Mouse (Mus musculus): ENCODE measurements around the gene B4galt3. TPM values are rescaled to one million over a fixed set of nuclear protein-coding genes. Genes with fewer than 3 reads are reported as not detected.

Gene B4galt3
- 10 to 100 TPM; 58.1 to 63.6 TPM for total RNA-seq (2021)

DNA sequence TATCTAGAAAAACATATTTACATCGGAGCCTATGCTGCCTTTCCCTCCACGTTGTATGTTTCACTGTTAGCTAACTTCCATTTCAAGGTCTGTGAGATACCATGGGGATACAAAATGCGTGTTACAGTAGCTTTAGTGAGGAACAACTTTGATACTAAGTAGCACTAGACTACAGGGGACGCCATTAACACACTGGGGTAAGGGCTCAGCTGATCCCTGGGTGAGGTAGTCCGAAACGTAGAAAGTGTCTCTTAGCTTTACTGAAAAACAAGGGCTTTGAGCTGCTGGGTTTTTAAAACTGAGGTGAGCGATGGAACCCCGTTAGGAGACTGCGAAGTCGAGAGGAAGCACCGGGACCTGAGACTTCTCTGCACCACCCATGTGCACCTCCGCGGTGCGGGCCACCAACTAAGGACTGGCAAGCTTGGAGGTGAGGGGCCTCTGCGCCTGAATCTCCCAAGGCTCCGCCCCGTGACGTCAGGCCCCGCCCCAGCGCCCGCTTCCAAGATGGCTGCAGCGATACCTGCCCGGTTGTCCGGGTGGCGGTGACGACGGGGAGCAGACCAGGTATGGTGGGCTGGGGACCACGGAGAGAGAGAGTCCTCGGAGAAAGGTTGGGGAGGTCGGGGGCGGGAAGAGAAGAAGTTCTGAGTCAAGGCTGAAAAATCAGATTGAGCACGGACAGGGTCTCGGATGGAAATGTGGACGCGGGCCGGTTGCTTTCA, at the start of gene B4galt3:
Gene B4galt3, plus strand, starts transcription at position 481 of the 725 bp plus-strand sequence.
- intact Hi-C loops (cut with DNase I), result no loop called here
- DNase-seq (ENCODE audit: low spot score in 2 of 2), result peak; percentile 95 to 96

DNA sequence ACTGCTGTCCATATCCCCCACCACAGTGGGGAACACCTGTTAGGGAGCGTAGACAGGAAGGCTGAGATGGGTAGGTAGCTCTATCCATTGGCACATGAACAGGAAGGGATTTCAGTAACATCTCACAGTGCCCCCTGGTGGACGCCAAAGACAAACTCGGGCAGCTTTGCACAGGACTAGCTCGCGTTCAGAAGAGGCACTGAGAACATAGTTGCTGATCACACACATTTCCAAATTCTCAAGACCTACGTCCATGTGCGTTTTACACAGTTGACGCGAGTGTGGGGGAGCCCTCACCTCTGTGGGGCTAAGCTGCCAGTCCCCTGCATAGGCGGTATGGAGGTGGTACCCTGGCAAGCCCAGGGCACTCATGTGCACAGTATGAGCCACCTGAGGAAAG, 49.3 kb upstream of the B4galt3 start:
- intact Hi-C loops (cut with DNase I), result loop anchor here (1.0 to 5.0 kb wide), 4 partner anchors 56 to 110 kb away; partner anchors contain the start of gene Dedd
- peak; percentile 89 to 94 for DNase-seq (ENCODE audit: low spot score in 2 of 2)

DNA sequence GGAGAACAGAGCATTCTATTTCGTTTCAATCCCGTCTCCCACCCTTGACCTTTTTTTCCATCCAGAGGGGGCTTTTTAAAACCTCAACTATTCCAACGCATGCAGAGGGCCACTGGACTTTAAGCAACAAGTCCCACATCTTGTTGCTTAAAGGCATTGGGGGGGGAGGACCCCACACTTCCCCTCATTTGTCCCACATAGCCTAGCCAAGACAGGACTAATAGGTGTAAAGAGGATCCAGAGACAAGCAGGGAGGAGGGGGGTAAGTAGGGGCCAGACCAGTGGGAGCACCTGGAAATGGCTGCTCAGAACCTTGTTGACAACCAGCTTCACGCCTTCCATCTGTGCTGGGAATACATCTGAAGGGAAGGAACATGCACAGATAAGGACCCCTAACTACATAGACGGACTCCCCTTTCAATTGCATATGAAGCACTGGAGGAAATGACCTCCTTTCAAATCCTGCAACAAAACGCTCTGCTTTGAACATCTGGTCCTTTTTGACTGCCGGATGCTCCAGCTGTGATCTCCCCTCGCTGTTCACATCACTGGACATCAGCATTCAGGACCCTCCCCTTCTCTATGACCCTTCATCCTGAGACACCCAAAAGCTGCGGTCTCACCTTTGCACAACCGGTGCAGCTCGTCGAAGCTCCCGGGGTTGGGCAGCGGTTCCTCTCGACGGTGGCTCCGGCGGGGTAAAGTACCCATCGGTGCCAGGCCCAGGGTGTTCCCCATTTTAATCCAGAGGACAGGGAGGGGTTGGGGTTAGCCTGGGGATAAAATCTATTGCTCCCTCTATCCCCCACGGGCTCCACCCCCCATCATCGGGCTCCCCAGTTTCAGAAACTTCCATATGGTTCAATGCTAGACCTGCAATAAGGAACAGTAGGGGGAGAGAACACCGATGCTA, 48.6 kb upstream of the B4galt3 start:
- intact Hi-C loops (cut with DNase I), result loop anchor here (1.0 to 5.0 kb wide), 6 partner anchors 26 to 111 kb away; partner anchors contain the start of genes Dedd, Mpz and Sdhc
- peak; percentile 23 to 26 for DNase-seq (ENCODE audit: low spot score in 2 of 2)

DNA sequence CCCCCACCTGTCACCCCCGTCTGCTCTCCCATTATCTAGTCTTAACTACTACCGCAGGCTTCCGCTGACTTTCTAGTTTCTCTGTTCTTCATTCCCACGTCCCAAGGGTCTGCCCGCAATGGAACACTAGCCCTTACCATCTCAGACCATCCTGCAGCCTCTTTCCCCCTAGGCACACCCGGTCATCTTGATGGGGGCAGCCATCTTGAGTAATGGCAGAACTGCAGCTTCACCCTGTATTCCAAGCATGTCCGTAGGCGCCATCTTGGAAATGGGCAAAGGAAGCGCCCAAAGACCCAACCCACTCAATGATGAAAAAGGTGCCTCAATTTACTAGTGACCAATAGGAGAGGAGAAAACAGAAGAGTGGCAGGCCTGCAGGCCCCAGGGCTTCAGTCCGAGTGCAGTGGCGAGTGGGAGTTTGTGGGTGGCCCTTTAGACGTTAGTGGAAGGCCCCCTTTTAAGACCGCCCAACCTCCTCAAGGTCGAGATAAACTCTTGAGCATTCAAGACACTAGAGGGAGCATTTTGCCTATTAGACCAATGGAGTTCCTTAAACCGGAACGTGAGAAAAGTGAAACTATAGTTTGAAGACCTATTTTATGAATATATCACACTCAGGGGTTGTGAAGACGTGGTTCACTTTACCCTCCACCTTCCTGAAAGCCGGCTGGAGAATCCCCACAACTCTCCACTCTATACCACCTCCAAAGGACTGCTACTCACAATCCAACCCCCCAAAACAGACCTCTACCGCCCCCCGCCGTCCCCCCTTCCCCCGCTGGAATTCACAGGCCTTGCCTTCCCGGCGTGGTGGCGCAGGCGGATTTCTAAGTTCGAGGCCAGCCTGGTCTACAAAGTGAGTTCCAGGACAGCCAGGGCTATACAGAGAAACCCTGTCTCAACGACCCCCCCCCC, 47.6 kb upstream of the B4galt3 start, which contains the start of gene Tomm40l:
Gene Tomm40l, minus strand, starts transcription at position 277 of the 918 bp plus-strand sequence.
- intact Hi-C loops (cut with DNase I), result loop anchor here (1.0 to 5.0 kb wide), 3 partner anchors 25 to 105 kb away; partner anchors contain the start of genes Dedd, Mpz and Sdhc
- peak; percentile 93 to 99 for DNase-seq (ENCODE audit: low spot score in 2 of 2)

DNA sequence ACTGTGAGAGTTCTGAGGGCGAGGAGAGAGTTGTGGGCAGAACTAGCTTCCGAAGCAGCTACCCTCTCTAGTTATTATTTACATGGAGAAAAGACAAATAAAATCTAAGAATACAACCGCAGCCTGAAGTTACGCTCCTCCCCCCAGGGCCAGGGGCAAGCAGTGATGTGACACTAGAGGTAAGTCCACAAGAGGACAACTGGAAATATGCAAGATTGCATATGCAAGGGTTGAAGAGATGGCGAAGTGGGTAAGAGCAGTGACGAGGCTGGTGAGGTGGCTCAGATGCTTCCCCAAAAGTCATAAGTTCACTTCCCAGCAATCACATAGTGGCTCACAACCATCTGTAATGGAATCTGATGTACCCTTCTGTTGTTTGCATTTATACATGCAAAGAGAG, 47.0 kb upstream of the B4galt3 start:
- DNase-seq (ENCODE audit: low spot score in 2 of 2), result no peak
- intact Hi-C loops (cut with DNase I), result loop anchor here (5.0 kb wide), 1 partner anchor 104 kb away; the partner anchor contains the start of gene Dedd

DNA sequence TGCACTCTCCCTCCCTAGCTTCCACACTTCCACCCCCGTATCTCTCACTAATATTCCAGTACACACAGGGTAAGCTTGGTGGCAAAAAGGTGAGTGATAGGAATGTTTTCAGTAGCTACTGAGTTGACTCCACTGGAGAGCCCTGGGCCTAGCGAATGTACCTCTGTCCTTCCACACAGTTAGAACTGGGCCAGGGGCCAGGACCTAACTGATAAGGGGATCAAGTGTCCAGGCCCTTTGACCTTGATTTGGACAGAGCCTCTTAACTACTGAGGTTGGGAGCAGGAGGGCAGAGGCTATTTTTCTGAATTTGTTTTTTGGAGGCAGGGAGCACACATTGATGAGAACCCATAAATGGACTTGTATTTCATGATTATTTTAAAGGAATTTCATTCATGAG, 46.3 kb upstream of the B4galt3 start:
- intact Hi-C loops (cut with DNase I), result loop anchor here (5.0 kb wide), 1 partner anchor 104 kb away; the partner anchor contains the start of gene Dedd
- no peak for DNase-seq (ENCODE audit: low spot score in 2 of 2)

DNA sequence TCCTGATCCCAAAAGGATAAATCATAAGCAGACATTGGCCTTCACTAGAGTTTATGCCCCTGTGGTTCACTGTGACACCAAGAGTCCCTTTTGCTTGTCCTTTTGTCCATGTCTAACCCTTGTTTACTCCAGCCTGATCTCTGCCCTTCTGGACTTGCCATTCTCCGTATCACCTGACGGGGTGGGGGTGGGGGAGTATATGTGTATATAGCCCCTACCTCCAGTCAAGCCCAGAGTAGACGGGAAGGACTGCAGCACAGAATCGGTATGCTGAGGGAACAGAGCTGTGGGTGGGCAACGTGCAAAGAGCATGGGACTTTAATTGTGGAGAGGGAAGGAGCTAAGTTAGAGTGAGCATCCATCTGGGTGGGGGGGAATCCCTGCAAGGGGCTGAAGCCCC, 45.3 kb upstream of the B4galt3 start, which contains the start of gene Apoa2:
Gene Apoa2, plus strand, starts transcription at position 198 of the 400 bp plus-strand sequence.
- DNase-seq (ENCODE audit: low spot score in 2 of 2), result no peak
- intact Hi-C loops (cut with DNase I), result loop anchor here (5.0 kb wide), 1 partner anchor 102 kb away; the partner anchor contains the start of gene Dedd

DNA sequence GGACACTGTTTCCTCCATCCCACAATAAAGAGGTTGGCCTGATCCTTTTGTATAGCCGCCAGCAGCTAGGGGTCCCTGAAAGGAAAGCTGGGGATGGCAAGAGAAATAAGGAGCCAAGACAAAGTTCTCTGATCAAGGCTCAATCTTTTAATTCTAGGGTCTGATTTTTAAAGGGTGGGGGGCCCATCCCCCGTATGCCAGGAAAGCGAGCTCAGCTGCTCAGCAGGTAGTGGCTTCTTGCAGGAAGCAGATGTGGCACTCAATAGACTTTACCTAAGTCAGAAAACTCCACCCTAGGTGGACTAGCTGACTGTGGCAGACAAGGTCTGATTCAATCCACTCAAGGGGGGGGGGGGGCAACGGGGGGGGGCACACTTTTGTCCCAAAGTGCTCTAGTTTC, 43.3 kb upstream of the B4galt3 start:
- intact Hi-C loops (cut with DNase I), result no loop called here
- no peak for DNase-seq (ENCODE audit: low spot score in 2 of 2)

DNA sequence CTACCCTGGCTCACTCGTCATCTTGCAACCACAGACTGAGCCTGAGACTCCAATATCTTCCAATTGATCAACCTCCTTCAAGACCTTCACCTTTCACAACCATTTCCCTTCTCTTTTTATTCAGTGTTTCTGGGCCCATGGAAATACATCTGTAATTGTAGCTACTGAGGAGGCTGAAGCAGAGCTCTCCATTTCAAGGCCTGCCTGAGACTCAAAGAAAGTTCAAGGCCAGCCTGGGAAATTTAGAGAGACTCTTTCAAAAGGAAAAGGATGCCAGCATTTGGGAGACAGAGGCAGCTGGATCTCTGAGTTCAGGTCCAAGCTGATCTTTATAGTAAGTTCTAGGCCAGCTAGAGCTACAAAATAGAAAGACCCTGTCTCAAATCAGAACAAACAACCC, 42.2 kb upstream of the B4galt3 start:
- intact Hi-C loops (cut with DNase I), result no loop called here
- no peak for DNase-seq (ENCODE audit: low spot score in 2 of 2)

DNA sequence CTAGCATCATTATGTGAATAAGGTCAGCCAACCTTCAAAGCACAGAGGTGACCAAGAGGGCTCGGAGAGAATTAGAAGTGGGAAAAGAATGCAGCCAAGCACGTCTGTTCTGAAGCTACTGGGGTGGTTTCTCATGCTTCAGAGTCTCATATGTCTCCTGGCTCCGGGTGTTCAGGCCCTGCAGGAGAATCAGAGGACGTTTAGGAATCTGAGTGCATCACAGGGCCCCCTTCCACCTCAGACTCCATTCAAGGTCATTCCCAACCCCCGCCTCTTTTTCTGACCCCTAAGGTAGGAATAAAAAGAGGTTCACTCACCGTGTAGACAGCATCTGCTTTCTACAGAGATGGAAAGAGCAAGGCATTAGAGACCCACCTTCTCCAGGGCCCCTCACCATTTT, 40.4 kb upstream of the B4galt3 start:
- DNase-seq (ENCODE audit: low spot score in 2 of 2), result no peak
- intact Hi-C loops (cut with DNase I), result no loop called here

DNA sequence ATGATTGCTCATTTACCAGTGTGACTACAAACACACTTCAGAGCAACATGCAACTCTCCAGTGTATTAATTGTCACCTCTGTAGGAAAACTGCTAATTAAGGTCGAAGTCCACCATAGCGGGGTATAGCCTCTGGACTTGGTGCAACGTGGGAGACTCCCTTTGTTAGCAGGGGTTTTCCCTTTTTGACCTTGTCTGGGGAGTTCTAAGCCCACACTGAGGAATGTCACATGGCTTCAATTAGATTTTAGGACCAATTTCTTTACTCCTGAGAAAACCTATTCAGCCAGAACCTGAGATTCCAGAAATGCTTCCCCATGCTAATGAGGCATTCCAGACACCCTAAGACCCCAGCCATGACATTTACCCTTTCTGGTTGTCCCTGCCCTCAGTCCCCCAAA, 39.9 kb upstream of the B4galt3 start:
- no peak for DNase-seq (ENCODE audit: low spot score in 2 of 2)
- intact Hi-C loops (cut with DNase I), result no loop called here

DNA sequence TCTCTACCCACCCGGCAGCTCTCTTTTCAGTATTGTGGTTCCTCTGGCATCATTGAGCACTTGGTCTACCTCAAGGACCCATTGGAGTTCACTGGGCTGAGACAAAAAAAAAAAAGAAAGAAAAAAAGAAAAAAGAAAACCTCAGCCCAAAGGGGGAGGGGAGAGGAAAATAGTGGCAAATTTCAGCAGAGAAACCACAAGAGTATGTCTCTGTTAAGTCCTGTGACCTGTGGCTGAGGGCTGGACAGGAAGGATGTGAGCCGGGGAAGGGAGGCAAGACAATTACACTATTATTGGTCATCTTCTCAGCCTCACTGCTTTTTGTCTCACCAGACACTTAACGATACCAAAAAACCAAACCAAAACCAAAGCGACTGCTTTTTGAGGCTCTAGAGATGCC, 38.3 kb upstream of the B4galt3 start:
- intact Hi-C loops (cut with DNase I), result no loop called here
- DNase-seq (ENCODE audit: low spot score in 2 of 2), result no peak

DNA sequence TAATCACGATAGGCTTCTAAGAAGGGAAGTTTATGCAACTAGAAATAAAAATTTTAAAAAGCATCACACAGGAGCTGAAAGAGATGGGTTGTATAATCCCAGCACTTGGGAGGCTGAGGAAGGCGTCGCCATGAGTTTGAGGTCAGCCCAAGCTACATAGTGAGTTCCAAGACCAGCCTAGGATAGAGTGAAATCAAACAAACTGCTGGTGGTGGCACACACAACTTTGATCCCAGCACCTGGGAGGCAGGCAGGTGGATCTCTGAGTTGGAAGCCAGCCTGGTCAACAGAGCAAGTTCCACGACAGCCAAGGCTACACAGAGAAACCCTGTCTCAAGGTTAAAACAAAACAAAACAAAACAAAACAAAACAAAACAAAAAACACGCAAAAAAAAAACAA, 37.8 kb upstream of the B4galt3 start:
- DNase-seq (ENCODE audit: low spot score in 2 of 2), result no peak
- intact Hi-C loops (cut with DNase I), result no loop called here

DNA sequence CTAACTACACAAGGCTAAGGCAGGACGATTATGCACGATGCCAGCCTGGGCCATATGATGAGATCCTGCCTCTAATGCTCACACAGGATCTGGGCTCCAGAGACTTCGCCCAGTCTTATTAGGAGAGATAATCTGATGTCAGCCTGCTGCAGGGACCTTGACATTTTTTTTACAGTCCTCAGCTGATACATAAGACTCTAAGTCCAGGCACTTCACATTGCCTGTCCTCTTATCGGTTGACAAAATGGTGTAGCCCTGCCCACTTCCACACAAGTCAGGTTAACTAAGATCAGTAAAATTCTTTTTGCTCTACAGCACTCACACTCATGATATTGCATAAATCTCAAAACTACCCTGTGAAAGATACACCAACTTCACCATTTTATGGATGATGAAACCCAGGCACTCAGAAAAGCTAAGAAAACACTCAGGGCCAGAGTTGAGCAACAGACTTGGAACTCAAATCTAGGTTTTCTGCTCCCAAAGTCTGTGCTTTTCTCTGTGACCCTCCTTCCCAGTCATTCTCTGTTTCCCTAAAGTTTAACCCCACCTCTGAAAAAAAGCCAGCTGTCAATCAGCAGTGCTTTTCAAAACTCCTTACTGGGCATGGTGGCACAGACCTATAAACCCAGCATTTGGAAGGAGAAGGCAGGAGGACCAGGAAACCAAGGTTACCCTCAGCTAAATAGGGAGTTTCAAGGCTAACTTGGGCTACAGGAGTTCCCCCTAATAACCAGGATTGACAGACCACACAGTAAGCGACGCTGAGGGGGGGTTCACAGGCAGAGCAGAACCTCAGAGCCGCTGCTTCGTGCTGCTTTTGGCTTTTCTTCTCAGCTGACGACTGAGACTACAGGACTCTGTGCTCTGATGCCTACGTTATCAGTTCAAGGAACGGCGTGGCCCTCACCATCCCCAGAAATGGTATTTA, 37.1 kb upstream of the B4galt3 start:
- DNase-seq (ENCODE audit: low spot score in 2 of 2), result no peak
- intact Hi-C loops (cut with DNase I), result no loop called here

DNA sequence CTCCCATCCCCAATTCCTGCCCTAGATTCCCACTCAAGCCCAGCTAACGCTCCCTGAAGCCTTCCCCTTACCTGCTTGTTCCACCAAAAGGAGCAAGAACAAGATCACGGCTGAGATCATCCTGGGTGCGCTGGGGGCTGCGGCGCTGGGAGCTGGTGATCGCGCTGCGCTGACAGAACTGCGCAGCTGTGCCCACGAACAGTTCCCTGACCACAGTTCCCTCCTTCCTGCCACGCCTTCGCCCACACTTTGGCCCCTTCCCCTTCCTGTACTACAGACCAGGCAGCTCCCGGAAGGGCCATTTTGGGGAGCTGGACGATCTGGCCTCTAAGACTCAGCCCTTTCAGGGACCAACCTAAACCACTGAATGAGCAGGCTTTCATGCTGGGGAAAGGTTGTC, 36.0 kb upstream of the B4galt3 start, which contains the start of gene Fcer1g:
Gene Fcer1g, minus strand, starts transcription at position 240 of the 400 bp plus-strand sequence.
- intact Hi-C loops (cut with DNase I), result no loop called here
- no peak for DNase-seq (ENCODE audit: low spot score in 2 of 2)

DNA sequence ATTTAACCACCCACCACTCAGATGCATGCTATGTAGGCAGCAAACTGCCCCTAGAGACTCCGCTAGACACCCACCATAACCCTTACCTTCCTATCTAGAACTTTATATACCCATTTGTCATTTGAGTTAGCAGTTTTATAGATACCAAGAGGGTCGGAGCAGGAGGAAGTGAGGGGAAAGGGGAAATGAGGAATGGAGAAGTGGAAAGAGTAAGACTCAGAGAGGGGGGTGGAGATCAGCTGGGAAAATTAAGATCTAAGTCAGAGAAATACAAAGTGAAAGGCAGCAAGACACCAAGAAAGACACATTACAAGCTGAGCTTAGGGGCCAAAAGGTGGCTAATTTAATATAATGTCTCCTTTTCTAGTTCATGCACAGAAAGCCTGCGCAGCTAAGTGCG, 35.6 kb upstream of the B4galt3 start:
- DNase-seq (ENCODE audit: low spot score in 2 of 2), result no peak
- intact Hi-C loops (cut with DNase I), result no loop called here

DNA sequence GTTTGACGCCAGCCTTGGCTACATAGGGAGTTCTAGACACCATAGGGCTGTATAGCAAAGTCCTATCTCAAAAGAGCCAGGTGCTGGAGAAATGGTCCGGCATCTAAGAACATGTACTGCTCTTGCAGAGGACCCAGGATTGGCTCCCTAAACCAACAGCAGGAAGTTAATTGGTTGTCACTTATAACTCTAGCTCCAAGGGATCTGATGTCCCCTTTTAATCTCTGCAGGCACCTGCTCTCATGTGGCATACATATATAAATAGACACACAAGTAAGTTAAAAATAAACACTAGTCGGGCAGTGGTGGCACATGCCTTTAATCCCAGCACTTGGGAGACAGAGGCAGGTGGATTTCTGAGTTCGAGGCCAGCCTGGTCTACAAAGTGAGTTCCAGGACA, 34.3 kb upstream of the B4galt3 start:
- intact Hi-C loops (cut with DNase I), result no loop called here
- DNase-seq (ENCODE audit: low spot score in 2 of 2), result no peak

DNA sequence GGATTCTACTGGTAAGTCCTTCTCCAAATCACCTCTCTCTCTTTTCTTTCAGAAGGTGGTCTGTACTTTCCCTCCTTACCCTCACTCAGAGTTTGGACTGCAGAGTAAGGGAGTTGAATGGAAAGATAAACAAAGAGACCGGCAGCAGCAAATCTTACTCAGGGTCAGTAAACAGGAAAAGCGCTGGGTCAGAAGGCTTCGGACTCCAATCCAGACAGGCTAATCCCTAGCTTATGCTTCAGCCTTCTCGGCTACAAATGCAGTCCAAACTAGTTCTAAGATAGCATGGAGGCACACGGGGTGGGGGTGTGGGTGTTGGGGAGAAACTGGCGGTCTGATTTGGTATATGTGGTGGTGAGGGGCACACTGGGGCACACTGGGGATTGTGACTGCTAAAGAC, 32.7 kb upstream of the B4galt3 start:
- intact Hi-C loops (cut with DNase I), result no loop called here
- DNase-seq (ENCODE audit: low spot score in 2 of 2), result no peak

All from left cerebral cortex, postnatal 25 days (tissue).